ENCODE assay signal across 29 mouse cellular contexts in the genomic region with DNA sequence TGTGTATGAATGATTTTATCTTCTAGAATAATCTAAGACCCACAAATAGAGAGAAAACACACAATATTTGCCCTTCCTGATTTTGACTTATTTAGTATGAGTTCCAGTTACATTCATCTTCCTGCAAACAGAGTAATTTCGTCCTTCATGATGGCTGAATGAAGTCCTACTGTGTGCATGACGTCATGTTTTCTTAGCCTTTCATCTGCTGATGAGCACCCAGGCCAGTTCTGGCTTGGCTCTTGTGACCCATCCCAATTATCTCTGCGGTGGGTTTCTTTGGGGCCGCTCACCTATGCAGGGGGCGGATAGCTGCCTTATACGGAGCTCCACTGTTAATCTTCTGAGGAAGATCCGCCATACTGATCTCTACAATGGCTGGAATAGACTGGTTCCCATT.
"Had no signal": no experiment of that assay in that cellular context is flagged by ENCODE, and none has a peak within 500 bp of the region (broad histone marks: within the 10 kb centered on the region; RNA-seq: fewer than 3 reads in every experiment).

No protein-coding gene starts in this region.

- H3K36me3 ChIP-seq: hindbrain, embryonic 10.5 days; hindbrain, embryonic 12.5 days; hindbrain, embryonic 13.5 days; hindbrain, embryonic 15.5 days; intestine, embryonic 15.5 days; kidney, embryonic 15.5 days had no signal

- DNase-seq: heart, postnatal 14 days; heart, postnatal 36 days; heart, postnatal 4 days; kidney, adult 11 months; kidney, adult 18-20 months; kidney, adult 2 months; kidney, adult 8-10 months; kidney, adult 9 months; kidney, postnatal 14 days; kidney, postnatal 25 days; kidney, postnatal 36 days; kidney, postnatal 4 days; layer of hippocampus, adult 9-11 months; layer of hippocampus, postnatal 36 days had no signal

- H3K4me2 ChIP-seq: heart, embryonic 11.5 days; heart, embryonic 12.5 days; heart, embryonic 13.5 days; heart, embryonic 15.5 days; hindbrain, embryonic 12.5 days; hindbrain, embryonic 13.5 days; hindbrain, embryonic 14.5 days; hindbrain, embryonic 15.5 days; intestine, embryonic 15.5 days; kidney, embryonic 15.5 days had no signal

- H3K27ac ChIP-seq: heart, embryonic 15.5 days; hindbrain, embryonic 10.5 days; hindbrain, embryonic 12.5 days; hindbrain, embryonic 13.5 days; hindbrain, embryonic 14.5 days; hindbrain, embryonic 15.5 days; hindbrain, postnatal 0 days; intestine, embryonic 15.5 days; kidney, embryonic 15.5 days; kidney, postnatal 0 days; layer of hippocampus, adult 2 months; left cerebral cortex, adult 2 months had no signal

- H3K9ac ChIP-seq: heart, embryonic 12.5 days; heart, embryonic 13.5 days; heart, embryonic 15.5 days; hindbrain, embryonic 12.5 days; hindbrain, embryonic 13.5 days; hindbrain, embryonic 14.5 days; hindbrain, embryonic 15.5 days; intestine, embryonic 15.5 days; kidney, embryonic 15.5 days had no signal

- H3K9me3 ChIP-seq: heart, embryonic 12.5 days; heart, embryonic 13.5 days; heart, embryonic 15.5 days; hindbrain, embryonic 10.5 days; hindbrain, embryonic 12.5 days; hindbrain, embryonic 13.5 days; hindbrain, embryonic 15.5 days; intestine, embryonic 15.5 days; kidney, embryonic 15.5 days had no signal

- H3K4me3 ChIP-seq: heart, embryonic 12.5 days; heart, embryonic 13.5 days; heart, embryonic 15.5 days; hindbrain, embryonic 10.5 days; hindbrain, embryonic 12.5 days; hindbrain, embryonic 13.5 days; hindbrain, embryonic 15.5 days; intestine, embryonic 15.5 days; kidney, embryonic 15.5 days; layer of hippocampus, adult 2 months; left cerebral cortex, adult 2 months had no signal

- H3K27me3 ChIP-seq: heart, embryonic 12.5 days; heart, embryonic 13.5 days; heart, embryonic 15.5 days; hindbrain, embryonic 12.5 days; hindbrain, embryonic 13.5 days; hindbrain, embryonic 15.5 days; intestine, embryonic 15.5 days; kidney, embryonic 15.5 days had no signal
